Mouse (Mus musculus): ENCODE results near the gene Samd14.

Samd14 gene

GRCm38 (mm10) chr11:94990102-94990748 is 19.5 kb upstream of the Samd14 start:
- no peak for DNase-seq (ENCODE audit: low spot score in 2 of 2)

- DNase-seq (ENCODE audit: low spot score in 2 of 2), result peak; percentile 93 to 95
Observed at GRCm38 (mm10) chr11:94990749-94991577, 18.7 kb upstream of the Samd14 start, which contains the start of gene Ppp1r9b. Ppp1r9b (plus strand) TSS chr11:94991035.

GRCm38 (mm10) chr11:94991641-94992479 is 17.8 kb upstream of the Samd14 start:
- DNase-seq (ENCODE audit: low spot score in 2 of 2), result peak; percentile 75 to 84

- DNase-seq (ENCODE audit: low spot score in 2 of 2), result peak in 1 of 2 experiments; percentile 59
Observed at GRCm38 (mm10) chr11:94992480-94992753, 17.3 kb upstream of the Samd14 start.

- DNase-seq (ENCODE audit: low spot score in 2 of 2), result peak; percentile 61 to 63
Observed at GRCm38 (mm10) chr11:94992754-94993606, 16.7 kb upstream of the Samd14 start.

- DNase-seq (ENCODE audit: low spot score in 2 of 2), result no peak
Observed at GRCm38 (mm10) chr11:94994208-94994814, 15.4 kb upstream of the Samd14 start.

- peak in 1 of 2 experiments; percentile 55 for DNase-seq (ENCODE audit: low spot score in 2 of 2)
Observed at GRCm38 (mm10) chr11:94994947-94995772, 14.5 kb upstream of the Samd14 start.

GRCm38 (mm10) chr11:94996101-94996500 is 13.6 kb upstream of the Samd14 start:
- no peak for DNase-seq (ENCODE audit: low spot score in 2 of 2)

- DNase-seq (ENCODE audit: low spot score in 2 of 2), result peak in 1 of 2 experiments; percentile 47
Observed at GRCm38 (mm10) chr11:94996984-94997383, 12.7 kb upstream of the Samd14 start.

GRCm38 (mm10) chr11:94997596-94997995 is 12.1 kb upstream of the Samd14 start:
- peak in 1 of 2 experiments; percentile 71 for DNase-seq (ENCODE audit: low spot score in 2 of 2)

GRCm38 (mm10) chr11:94998041-94998531 is 11.6 kb upstream of the Samd14 start:
- peak; percentile 67 to 68 for DNase-seq (ENCODE audit: low spot score in 2 of 2)

- DNase-seq (ENCODE audit: low spot score in 2 of 2), result peak; percentile 38 to 47
Observed at GRCm38 (mm10) chr11:95000128-95000527, 9.6 kb upstream of the Samd14 start.

- DNase-seq (ENCODE audit: low spot score in 2 of 2), result peak in 1 of 2 experiments; percentile 59
Observed at GRCm38 (mm10) chr11:95000548-95000947, 9.1 kb upstream of the Samd14 start.

GRCm38 (mm10) chr11:95001058-95001457 is 8.6 kb upstream of the Samd14 start:
- DNase-seq (ENCODE audit: low spot score in 2 of 2), result peak; percentile 74 to 84

- no peak for DNase-seq (ENCODE audit: low spot score in 2 of 2)
Observed at GRCm38 (mm10) chr11:95001584-95002347, 7.9 kb upstream of the Samd14 start.

GRCm38 (mm10) chr11:95002705-95003104 is 7.0 kb upstream of the Samd14 start:
- DNase-seq (ENCODE audit: low spot score in 2 of 2), result no peak

- DNase-seq (ENCODE audit: low spot score in 2 of 2), result no peak
Observed at GRCm38 (mm10) chr11:95004136-95004936, 5.3 kb upstream of the Samd14 start.

GRCm38 (mm10) chr11:95004937-95005198 is 4.8 kb upstream of the Samd14 start:
- DNase-seq (ENCODE audit: low spot score in 2 of 2), result no peak
